Mouse (Mus musculus) G1E-ER4 (cell line): Measurements from ENCODE around the gene Ggact. TPM values are rescaled to one million over a fixed set of nuclear protein-coding genes. Genes with fewer than 3 reads are reported as not detected.

ENCODE experiments used
- GATA1 ChIP-seq: IDR thresholded peaks from one replicate; pipeline ENCODE4 v1.8.0; 2012; ENCODE audit warnings: low read length, inconsistent platforms
- polyA plus RNA-seq: library from polyadenylated mRNA; stranded (reverse); fragments of >175 nt; gene quantifications from 2 replicates; pipeline ENCODE4 v1.2.3, GENCODE M21; 2012

The Ggact gene
- polyA plus RNA-seq, 1 experiment, result 32.2 TPM

DNA sequence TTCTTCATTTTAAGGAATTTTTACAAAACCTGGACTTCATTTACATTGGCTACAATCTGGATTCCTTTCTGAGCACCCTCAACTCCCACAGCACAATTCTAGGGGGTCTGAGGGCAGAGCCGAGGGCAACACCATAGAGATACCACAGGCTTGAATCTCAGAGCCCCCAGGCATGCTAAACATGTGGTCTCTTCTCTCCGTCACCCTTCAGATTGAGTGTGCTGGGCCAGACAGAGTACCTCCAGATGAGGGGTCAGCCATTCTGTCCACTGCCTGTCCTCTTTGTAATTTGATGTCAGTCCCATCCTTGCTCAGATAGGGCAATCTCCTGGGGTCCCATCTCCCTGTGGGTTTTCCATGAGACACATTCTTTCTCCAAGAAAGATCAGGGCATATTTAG is 31.9 kb downstream of the Ggact start:
- no peak for TF ChIP-seq GATA1

DNA sequence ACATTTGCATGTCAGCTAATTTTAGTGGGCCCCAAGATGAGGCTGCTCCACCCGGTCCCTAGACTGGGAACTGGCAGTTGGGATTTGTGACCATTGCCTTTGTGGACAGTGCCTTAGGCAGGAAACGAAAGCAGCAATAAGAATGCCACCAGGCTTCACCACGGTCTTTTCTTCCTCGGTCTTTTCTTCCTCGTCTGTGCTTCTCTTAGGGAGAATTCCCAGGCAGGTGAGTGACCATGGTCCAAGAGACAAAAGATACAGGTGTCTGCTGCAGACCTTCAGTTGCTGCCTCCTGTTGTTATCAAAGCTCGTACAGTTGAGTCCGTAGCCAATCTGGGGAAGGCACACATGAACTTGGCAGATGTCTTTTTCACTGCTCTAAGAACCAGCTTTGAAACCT is 33.3 kb downstream of the Ggact start:
- no peak for TF ChIP-seq GATA1

DNA sequence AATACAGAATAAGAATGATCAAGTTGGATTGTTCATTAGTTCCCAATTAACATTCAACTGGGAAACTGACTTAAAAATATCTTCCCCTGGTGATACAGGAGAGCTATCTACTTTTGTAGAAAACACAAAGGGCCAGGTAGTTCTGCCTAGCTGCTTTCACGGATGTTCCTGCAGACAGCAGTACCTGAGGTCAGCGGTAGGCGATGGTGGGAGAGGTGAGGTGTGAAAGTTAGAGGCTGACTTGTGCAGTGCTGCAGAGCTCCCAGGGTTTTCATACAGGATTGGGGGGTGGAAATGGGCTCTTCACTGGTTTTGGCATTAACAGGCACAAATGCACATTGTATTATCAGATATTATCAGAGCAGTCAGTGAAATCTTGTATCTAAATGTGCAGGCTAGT is 35.8 kb downstream of the Ggact start:
- no peak for TF ChIP-seq GATA1

DNA sequence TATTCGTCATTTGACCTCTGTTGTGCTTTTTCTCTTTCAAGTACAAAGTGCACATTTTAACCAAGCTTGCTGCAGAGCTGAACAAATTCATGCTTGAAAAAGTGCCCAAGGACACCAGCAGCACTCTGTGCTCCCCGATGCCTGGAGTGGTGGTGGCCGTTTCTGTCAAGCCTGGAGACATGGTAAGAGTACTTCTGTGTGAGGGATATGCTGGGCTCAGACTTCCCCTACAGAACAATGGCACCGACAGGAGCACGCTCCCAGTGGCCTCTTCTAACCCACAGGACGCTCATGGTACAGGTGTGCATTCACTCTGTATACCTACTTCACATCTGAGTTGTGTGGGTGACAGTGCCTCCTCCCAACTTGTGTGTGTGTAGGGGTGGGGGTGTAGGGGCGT is 36.8 kb downstream of the Ggact start:
- TF ChIP-seq GATA1, result no peak

DNA sequence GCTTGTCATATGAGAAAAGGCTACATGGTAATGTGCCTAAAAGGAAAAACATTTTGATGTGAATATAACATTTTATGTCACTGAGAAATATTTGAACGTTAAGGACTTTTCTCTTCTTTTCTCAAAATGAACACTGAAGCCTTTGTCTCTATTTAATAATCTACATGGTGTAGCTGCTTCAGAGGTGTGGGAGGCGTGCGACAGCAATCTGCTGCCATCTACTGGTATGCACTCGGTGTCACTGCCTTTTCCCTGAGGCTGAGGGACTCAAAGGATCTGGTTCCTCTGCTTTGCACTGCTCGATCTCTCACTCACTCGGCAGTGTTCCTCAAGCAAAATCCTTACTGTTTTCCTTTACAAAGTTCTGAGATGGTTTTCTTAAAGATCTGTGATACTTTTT is 37.4 kb downstream of the Ggact start:
- no peak for TF ChIP-seq GATA1

DNA sequence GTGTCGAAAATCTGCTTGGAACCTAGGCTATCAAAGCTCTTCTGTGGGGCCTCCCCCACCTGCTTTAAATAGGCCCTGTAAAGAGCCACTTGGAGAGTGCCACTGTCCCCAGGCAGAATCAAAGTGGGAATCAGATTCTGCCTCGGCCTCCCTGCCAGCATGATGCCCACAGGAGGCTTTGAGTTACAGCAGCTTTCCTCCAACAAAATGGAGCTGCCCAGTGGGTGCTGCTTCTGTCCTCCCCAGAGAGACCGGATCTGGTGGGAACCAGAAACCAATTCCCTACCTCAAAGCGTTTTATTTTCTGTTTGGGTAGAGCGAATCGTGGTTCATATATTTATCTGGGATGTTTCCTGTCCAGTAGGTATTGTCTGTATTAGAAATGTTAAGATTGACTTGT is 37.9 kb downstream of the Ggact start:
- no peak for TF ChIP-seq GATA1

DNA sequence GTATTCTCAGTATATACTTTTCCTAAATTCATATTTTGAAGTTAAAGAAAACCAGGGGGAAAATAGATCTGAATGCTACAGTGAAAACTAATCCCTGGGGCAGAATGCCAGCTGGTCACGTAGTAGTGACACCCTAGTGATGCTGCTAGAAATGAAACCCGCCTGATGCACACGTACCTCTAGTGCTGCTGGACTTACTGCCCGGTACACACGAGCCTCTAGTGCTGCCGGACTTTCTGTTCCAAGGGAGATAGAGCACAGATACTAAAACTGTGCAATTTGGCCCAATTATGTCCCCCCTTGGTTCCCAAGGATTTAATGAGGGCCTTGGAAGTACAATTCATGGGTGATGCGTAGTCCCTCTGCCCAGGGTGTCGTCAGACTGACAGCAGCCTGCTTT is 38.5 kb downstream of the Ggact start:
- no peak for TF ChIP-seq GATA1

DNA sequence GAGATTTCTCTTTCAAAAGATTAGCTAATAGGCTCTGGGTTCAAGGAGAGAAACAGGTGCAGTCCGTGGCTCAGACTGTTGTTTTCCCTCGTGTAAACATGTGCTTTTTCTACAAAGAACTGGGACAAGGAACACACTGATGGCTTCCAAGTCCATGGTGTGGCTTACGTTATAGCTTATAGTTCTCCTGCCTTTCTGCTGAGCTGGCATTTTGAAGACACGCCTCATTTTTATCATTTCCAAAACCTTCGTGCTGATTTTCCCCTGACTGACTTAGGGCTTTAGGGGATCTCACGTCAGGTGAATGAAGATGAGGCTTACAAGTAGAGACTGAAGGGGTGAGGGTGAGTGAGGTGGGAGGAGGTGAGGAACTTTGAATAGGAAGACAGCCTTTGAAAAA is 40.9 kb downstream of the Ggact start:
- no peak for TF ChIP-seq GATA1

DNA sequence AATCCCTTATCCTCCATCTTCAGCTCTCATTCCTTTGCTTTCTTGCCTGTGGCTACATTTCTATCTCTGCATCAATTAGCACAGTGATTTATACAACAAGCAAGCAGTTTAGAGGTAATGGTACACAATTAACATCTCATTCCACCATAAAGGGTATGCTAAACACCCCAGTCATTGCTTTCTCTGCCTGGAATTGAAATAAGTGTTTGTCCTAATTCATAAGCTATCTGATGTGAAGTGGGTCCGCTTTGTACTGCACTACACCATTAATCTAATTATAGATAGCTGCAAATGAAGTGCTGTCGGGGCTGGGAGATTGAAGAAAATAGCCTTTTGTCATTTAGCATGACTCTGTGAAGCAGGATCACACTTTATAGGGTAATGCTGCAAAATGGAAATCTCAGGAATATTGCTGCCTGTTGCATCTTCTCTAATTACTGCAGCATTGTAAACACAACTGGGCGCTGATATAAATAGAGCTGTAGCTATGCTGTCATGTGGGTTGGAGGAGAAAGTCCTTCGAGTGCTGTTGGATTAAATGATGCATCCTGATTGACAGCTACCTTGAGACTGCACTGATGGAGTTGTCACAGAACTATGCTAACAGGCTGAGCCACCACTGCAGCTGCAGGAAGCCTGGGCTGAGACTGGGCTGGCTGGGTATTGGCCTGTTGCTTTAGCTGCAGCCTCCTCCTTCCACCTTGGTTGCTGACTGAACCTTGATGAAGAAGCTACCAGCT is 41.5 kb downstream of the Ggact start:
- TF ChIP-seq GATA1, result no peak

DNA sequence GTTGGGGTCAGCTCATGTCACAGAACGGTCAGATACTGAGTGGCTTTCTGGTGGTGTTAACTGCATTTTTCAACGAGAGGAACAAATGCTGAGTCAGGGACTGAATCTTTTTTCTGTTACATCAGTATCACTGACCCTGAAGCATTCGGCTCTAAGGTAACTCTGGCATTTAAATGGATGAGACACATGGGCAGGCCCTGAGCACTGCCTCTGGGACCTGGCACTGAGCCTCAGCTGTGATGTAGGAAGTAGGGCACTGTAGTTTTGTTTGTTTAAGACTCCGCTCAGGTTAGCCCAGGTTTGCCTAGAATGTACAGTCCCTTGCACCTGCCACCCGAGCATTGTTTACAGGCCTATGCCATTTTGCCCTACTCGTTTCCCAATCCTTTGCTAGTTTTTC is 43.7 kb downstream of the Ggact start:
- no peak for TF ChIP-seq GATA1

DNA sequence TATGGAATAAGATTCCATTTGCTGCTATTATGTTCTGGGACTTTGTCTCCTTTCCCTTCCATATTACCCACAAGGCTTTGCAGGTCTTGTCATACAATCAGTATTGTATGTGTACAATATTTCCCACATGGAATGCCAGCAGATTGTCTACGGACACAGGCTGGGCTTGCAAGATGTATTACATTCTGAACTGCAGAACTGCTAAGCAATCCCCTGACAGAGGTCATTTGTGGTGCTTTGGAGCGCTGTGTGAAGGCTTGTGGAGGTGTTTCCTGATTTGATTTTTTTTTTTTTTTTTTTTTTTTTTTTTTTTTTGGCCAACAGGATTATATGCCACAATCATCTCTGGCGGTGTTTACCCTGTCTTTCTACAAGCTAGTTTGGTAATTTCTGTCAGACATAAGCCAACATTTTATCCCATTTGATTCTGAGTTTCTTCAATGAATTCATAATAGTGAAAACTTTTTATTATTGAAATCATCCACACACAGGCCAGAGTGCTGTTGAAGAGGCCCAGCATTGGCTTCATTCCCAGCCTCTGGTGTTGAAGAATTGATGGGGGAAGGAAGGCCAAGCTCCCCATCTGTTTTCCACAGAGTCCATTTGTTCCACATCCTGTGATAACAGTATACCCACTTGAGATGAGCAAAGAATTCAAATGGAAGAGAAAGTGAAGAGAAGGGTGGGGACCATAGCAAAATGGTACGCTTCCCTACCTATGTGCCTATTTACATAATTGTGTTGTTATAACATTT is 45.8 kb downstream of the Ggact start:
- no peak for TF ChIP-seq GATA1

DNA sequence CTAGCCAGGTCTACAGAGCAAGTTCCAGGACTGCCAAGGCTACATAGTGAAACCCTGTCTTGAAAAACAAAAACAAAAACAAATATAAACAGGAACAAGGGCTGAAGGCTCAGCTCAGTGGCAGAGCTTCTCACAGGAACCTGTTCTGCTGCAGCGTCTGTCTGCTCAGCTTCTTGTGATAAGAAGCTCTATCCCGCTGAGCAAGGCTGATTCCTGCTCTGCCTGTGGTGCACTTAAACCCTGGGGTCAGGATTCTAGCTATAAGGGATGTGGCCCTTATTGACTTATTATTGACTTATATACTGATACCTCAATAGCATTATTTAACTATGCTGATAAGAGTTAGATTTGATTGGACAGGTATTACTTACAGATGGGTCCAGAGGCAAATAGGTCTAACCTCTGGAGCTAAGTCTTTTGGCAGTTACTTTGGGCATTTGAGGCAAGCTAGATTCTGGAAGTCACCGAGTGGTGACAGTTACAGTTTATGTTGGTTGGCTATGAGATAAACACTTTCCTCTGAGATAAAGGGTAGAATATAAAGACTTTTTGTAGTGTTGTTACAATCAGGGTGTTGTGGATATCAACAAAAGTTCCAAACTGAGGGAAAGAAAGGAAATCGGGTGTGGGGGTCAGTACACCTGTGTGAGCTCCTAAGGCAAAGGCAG is 48.0 kb downstream of the Ggact start:
- TF ChIP-seq GATA1, result no peak

DNA sequence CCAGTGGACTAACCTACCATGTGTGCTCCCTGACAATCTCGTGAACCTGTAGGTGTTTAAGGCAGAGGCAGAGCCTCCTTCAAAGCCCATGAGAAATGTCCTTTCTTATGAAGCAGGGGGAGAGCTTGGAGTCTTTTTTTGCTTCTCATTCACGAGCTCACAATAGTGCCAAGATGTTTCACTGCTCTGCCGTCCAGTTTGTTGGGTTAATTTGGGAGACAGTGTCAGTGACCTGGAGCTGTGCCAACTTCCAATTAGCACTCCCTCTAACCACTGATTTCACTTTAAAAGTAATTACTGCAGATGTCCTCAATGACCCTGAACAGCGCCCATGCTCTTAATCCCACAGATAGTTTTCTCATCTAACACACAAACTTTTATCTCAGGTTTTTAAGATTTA is 50.9 kb downstream of the Ggact start:
- TF ChIP-seq GATA1, result no peak

DNA sequence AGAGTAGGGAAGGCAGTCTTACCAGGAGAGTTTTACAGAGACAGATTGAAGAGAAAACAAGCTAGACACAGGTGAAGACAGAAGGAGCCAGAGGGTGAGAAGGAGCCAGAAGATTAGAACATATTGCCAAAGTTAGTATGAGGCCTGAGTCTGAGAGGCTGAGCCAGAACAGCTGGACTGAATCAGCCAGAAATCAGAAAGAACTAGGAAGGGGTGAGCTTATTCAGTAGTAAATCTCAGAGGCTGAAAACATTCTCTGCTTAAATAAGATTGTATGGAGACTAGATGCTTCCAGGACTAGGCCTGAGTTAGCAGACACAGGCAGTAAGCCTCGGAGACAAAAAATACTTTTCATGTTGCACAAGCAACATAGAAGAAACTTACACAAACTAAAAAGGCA is 53.8 kb downstream of the Ggact start:
- TF ChIP-seq GATA1, result no peak

DNA sequence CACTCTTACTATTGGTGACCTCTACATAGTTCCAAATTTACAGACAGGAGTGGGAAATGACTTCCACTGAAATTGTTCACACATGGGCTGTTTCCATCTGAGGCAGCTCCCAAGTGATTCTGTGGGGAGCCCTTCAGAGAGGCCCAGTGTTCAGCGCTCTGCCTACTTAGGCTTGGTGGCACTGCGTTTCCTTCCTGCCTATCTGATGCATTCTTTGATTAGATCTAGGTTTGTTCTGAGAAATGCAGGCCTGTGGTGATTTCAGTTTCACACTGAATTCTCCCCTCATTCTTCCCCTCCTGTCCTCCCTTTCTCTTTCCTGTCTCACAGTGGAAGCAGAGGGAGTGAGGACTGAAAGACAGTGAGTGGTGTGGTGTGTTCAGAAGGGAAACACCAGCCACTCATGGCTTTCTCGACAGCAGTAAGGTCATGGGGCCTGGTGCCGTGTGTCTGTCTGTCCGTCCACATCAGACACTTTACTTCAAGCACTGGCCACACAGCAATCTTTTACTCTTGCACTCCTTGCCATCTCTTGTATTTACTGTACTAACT is 61.0 kb downstream of the Ggact start:
- no peak for TF ChIP-seq GATA1

DNA sequence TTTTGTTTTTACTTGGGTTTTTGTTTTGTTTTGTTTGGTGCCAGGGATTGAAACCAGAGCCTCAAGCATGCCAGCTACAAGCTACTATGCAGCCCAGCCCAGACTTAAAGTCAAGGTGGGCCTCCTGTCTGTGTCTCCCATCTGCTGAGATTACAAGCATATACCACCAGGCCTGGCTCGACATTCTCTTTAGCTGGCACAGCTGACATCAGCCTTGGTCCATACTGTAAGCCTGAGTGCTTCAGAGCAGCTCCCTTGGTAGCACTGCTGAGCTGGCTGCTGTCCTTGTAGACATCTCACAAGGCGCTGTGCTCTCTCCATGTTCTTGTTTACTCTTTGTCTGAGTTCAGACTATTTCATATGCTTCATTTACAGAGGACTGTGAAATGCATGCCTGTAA is 76.5 kb downstream of the Ggact start:
- no peak for TF ChIP-seq GATA1

DNA sequence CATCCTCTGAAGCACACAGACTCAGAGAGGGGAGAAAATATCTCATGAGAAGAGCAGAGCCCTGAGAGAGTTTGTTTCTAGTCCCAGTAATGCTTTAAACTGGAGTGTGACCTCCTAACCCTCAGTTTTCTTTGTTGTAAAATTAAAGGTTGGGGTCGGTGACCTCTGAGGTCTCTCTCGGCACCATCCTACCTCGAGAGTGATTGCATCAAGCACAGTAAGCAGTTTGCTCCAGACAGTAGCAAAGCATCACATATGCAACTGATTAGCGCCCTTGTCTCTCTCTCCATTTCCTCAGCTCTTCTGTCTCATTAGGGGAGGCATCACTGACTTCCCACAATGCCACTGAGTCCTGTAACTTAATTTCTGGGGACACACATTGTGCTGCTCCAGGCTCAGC is 77.3 kb downstream of the Ggact start:
- TF ChIP-seq GATA1, result no peak
